Mouse (Mus musculus) yolk sac, embryonic 10.5 days (tissue): ENCODE results near the gene Atl2.
A peak's percentile ranks its signal among the peaks of the same experiment; 100 is the strongest.

Source experiments
- DNase-seq: peaks from one replicate; pipeline ENCODE4 v3.0.0-alpha.2; 2017; ENCODE audit warnings: low spot score

The Atl2 gene

DNA sequence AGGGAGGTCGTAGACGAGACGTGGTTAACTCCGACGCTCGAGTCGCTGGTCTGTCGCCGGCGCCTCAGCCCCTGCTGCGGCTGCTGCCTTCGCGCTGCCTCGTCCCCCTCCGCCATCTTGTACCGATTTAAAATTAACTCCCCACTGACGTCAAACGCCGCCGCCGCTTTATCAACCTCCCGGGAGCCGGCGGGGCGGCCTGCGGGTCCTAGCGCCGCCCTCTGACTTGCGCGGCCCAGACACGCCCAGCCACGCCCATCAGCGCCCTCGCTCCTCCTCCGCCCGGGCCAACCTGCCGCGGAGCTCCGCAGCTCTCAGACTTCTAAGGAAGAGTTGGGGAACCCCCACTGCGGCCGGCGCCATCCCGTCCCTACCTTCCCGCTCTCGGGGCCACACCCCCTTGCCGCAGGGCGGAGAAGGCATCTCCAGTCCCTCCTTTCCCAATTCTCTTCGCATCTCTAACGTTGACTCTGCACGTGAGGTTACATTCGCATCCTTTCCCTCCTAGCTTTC is at the start of gene Atl2:
Gene Atl2 (minus strand): TSS at position 213 of the 513 bp plus-strand sequence.
- DNase-seq, result peak; percentile 95

DNA sequence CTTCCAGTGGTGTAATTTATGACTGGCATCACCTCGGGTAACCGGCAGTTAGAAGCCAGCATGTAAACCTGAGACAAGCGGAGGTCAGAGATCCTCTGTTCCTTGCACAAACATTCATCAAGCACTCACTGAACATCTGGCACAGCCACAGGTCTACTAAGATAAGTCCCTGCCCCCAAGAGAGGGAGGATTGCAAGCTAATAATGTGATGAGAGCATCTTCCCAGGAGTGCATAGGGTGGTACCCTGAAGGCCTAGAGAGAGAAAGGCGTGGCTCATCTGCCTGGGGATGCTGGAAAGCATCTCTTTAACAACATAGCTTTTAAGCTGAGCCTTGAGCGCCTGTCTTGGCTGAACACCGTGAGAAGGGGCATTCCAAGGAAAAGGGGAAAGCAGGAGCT is 48.9 kb upstream of the Atl2 start:
- DNase-seq, result no peak

DNA sequence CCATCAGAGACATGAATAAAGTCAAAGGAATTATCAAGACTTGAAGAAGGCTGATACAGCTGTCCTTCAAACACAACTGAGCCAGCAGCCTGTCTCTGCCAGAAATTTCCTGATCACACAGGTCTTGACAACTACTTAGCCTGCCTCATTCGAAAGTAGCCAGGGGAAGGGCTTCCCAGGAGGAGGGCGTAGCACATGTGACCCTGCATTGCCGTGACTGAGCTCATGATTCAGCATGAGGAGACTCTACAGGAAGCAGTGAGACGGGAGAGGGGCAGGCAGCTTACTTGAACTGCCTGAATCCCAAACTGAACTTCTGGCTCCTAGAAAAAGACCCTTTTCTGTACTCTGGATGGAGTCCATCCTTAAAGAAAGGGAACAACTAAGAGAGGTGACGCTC is 46.5 kb upstream of the Atl2 start:
- no peak for DNase-seq

DNA sequence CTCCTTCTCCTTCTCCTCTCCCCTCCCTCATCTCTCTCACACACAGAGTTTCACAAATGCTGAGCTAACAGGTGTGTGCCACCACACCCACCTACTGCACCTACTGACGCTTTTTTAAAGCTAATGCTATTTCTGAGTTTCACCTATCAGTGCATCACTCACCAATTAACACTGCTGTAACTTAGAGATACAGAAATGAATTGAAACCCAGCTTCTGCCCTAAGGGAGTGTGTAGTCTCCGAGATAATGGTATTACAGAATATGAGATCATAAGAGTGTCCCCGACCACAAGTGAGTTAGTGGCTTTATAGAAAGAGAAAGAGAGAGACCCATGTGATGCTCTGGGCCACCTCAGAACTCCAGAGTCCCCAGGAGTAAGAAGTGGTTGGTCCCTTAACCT is 43.2 kb upstream of the Atl2 start:
- no peak for DNase-seq

DNA sequence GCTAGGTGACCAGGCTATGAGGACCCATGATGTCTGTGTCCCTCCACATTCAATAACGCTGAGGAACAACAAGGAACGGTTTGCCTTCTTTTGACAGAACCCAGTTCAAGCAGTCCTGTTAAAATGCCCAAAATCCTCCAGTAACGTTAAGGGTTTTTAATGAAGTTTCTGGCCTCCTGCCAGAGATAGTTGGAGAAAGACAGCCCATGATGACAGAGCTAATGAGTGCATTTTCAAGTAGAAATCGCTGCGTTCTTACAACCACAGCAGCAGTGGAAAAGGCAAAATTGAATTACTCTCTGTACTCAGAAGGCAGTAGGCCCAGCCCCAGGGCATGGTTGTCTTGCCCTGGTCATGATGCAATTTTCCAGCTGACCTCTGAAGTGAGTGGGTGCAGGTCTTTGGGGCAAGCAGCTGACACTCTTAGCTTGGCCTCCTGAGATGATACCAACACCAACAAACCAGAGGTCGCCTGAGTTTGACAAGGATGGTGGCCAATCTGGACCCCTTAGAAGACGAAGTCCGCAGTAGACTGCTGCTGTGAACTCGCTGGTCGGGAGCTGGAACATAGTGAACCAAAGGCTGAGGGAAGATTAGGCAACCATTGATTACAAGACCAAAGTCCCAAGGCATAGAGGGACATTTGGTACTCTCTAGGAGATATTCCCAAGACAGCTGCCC is 42.1 kb upstream of the Atl2 start:
- DNase-seq, result peak; percentile 27

DNA sequence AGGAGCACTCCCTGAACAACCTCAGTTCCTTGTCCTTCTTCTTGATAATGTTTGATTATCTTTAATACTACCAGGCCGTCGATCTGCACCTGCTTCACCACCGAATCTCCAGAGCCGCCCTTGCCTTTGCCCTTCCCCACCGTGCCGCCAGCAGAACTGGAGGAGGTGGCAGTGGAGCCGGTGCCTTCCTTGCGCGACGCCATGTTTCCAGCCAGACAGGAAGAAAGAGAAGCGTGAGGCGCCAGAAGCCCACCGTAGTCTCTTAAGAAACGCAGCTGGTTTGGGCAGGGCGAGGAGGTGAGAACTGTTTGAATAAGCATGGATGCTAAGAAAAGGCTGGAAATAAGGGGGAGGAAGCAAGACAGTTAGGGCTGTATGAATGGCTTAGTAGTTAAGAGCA is 38.4 kb upstream of the Atl2 start:
- DNase-seq, result no peak

DNA sequence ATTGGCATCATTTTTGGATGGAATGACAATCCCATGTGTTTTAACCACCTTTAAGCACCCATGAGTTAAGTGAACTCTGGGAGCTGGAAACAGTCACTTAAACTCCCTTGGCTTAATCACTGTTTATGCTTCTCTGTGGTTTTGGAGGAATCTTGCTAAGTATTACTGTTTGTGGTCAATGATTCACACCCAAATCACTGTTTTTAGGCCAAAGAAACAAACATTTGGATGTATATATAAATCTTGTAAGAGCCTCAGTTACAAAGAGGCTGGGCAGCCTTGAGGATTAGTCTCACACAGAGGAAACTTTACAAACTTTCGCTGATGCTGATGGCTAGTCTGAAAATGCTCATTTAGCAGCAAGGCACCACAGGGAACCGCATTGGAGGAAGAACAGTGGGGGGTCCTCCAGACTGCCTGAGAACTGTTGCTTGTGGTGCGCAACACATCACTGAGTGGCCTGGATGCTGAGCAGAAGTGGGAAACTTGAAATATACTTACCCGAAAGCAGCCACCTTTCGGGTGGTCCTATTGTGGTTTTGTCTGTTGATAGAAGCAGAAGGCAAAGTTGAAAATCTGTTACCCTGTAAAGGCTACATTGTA is 36.9 kb upstream of the Atl2 start:
- DNase-seq, result no peak

DNA sequence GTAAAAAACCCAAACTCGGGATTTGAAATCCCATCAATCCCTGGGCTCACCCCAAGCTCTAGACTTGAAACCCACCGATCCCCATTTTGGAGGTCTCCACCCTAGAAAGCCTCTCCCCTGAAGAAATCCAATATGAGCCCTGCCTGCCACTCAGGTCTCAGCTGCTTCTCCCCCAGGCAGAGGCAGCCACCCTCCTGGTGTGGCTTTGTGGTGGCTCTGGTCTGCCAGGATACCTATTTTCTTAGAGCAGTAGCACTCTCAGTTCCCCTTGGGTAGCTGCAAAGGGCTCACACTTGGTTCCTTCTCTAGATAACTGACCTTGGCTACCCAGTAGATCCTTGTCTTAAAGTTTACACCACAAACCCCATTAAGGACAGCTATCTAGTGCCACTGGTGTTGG is 31.2 kb upstream of the Atl2 start:
- no peak for DNase-seq

DNA sequence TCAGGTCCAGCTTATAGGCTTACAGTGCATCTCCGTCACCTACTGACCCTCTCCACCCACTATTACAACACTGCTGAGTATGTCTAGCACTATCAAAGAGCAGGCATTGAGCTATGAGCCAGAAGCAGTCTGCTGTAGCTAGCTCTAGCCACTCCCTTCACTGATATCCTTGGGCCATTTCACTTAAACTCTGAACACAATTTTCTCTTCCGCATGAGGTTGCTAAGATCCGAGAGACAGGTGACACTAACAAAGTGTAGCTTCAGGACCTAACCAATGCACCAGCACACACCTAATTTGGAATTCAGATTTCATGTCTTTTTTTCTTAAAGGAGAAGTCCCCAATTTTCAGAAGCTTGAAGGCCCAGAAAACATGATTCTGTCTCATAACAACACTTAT is 30.6 kb upstream of the Atl2 start:
- DNase-seq, result no peak

DNA sequence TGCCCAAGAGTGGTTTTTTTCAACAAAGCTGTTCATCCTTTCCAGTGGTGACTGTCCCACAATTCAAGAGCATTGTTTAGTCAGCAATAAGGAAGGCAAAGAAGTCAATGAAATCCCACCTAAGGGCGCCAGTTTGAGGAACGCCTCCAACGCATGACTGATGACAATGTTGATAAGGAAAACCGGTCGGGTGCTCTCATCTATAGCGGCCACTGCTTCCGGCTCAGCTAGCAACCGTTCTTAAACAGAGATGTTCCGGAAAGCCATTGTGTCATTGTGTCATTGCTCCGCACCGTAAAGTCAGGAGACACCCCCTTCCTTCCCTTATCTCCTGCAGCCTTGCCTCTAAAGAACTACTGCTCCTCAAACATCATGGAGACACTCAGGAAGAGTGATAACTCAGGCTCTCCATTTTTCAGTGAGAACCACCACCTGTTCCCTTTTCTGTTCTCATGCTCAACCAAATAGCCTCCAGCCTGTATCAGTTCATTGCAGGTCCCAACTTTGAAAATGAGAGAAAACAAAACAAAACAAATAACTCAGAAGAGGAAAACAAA is 30.0 kb upstream of the Atl2 start:
- DNase-seq, result no peak

DNA sequence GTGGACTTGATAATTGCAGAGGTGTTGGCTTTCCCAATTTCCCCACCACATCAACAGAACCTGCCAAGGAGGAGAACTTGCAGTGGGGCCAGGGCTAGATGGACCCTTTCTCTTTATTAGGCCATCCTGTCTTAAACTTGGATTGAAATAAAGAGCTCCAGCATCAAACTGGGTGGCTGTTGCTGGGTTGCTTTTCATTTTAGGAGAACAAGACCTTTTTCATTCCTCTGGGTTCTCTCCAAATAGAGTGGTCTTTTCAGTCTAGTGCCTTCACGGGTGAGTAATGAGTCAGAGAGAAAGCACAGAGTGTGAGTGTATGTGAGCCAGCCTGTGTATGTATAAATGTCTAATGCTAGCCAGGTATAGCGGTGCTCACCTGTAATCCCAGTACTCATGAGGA is 24.4 kb upstream of the Atl2 start:
- no peak for DNase-seq

DNA sequence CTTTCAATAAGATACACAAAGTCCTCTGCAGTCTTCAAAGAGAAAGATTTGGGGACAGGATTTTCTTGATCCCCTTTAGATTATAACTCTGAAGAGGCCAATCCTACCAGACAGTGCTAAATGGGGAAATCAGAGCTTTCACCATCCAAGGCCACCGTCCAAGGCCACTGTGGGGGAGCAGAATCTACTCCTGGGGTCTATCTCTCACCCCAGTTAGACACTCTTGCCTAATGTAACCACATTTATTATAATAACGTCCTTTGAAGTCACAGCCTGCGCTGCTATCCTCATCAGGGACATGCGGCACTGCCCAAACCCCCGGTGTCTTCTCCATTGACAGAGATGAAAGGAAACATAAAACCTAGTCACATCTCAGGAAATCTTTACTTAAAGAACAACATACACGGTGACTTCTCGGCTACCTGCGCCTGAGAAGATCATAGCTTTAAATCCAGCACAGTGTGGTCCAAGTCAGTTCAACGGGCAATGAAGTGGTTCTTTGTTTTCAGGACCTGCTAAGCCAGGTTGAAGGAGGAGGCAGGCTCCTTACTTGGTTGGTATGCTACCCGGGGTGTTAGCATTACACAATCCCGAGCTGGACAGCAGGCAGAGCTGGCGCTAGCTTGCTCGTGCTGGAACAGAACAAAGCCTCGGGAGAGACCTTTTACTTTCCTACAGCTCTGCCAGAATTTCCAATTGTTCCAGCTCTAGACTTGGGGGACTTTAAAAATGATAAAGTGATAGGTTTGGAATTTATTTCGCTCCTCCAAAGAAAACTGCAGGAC is 23.8 kb upstream of the Atl2 start:
- DNase-seq, result peak; percentile 24

DNA sequence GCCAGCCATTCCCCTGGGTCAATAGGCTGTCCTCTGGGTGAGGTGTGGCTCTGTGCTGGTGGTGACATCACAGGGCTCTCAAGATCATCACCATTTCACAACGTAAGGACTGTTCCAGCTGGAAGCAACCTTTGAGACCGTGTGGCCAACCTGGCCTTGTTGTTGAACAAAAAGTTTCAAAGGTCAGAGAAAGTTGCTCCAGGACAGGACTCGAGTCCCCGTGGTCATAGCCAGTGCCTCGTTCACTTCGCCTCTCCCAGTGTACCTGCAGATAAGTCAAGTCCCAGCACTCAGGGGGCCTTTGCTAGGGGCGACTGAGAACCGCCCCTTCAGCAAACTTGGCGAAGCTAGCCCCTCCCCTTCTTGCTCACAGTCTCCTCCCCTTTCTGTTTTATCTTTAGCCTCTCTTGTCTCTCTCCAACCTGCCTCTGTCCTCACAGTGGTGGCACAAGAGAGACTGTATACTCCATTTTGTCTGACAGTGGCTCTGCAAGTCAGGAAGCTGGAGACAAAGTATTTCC is 22.6 kb upstream of the Atl2 start:
- DNase-seq, result peak; percentile 90

DNA sequence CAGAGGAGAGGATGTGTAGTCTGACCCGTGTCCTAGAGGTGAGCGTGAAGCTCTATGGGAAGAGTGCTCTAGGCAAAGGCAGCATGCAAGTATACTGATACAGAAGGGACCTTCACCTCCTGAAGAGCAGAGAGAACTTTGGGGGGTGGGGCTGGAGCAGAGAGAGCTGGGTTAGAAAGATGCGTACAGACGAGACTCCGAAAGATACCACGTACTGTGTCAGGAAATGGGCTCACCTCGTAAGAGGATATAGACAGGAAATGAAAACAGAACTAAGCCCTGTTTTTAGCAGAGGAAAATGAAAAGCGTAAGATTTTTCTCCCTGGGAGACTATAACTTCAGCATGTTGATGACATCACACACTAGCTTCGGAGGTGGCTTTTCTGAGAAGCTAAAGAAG is 21.1 kb upstream of the Atl2 start:
- no peak for DNase-seq

DNA sequence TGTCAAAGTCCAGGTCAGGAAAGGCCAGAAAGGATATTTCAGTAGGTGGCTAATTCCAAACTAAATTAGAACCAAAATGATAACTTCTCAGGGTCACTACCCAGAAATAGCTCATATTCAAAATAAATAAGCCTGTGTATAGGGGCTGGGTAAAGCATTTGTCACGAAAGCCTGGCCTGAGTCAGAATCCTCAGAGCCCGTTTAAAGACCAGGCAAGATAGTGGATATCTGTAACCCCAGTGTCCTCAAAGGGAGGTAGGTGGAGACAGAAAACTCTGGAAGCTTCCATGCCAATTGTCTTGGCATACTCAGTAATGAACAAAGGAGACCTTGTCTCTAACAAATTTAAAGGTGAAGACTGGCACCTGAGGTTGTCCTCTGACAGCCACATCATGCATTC is 16.3 kb upstream of the Atl2 start:
- DNase-seq, result no peak

DNA sequence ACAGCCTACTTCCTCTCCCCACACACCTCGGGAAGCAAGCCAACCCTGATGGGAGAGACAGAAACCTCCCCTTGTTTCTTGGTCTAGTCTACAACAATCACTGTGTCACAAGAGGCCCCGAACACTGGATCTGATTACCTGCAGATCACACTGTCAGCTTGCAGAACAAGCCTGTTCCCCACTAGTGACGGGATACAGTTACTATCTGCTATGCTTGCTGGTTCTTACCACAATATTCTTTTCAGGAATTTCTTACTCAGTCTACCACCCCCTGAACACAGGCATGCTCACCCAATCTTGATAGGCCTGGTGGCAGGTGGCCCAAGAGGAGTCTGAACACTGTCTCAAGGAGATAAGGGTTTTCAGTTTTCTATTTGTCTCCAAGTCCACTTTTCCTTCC is 15.8 kb upstream of the Atl2 start:
- no peak for DNase-seq

DNA sequence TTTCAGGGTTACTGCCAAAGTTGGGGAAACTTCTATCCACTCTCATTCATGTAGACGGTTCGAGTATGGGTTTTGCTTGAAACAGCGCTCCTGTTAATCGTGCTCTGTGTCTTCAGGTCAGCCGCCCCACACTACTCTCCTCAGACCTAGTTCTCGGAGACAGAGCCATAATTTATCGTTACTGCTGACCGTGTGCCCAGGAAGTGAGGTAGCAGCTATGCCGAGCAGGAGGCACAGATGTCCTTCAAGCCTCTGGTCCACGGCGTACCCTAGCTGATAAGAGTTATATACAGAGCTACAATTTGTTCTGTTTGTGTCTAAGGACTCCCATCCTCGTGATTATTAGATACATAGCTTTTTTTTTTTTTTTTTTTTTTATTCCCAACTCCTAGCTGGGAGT is 13.6 kb upstream of the Atl2 start:
- no peak for DNase-seq

DNA sequence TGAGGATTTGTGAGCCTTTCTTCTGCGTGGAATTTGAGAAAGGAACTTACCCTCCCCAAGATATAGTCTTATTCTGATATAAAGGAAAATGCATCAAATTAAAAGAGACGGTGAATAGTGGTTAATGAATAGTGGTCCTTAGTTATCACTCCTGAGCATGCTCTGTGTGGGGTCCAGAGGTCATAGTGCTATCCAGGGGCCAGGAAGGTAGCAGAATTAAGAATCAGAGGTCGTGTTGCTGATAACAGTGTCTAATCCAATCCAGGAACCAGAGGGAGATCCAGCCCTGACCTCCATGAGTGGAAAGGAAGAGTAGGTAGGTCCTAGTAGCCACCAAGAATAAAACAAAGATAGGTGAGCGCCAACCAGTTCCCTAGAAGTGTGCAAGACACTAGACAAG is 11.8 kb upstream of the Atl2 start:
- peak; percentile 15 for DNase-seq

DNA sequence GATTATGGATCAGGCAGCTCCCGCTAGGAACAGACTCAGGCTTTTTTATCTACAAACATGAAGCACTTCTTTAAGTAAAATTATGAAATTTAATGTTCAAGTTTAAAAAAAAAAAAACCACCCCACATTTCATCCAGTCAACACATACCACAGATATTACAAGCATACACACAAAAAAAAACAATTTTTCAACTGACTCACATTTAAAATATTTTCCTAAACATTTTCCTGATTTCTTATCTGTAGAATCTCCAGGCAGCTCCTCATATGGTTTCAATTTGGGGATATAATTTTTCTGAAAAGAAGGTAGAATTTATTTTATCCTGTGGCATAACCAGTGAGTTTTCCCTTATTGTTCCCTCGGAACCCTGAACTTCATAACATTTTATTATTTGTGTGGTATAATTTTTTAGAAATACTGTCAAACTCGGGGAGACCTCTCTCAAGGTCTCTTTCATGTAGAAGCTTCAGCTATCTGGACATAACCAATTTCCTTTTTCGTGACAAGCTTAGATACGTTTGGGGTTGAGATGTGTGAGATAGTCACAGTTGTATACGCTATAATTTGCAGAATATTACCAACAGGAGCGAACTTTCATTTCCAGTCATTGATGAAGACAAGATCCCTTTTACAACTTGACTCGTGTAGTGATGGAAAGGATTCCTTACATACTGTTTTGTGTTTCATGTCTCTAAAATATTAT is 11.0 kb upstream of the Atl2 start:
- DNase-seq, result no peak

DNA sequence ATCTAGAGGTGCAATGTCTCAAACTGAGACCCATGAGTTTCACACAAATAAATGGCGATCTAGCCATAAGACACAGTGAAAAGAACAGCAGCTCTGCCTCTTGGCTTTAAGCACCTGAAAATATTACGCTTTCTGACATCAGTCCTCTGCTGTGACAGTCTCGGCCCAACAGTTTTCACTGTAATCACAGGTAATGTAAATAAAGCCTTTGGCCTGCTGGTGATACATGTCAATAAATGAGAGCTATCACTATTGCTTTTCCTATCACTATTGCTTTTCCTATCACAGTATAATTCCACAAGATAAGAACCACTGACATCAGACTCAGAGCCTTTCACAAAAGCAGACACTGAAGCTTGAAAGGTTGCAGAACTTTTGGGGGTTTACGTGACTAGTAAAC is 8.7 kb upstream of the Atl2 start:
- no peak for DNase-seq

DNA sequence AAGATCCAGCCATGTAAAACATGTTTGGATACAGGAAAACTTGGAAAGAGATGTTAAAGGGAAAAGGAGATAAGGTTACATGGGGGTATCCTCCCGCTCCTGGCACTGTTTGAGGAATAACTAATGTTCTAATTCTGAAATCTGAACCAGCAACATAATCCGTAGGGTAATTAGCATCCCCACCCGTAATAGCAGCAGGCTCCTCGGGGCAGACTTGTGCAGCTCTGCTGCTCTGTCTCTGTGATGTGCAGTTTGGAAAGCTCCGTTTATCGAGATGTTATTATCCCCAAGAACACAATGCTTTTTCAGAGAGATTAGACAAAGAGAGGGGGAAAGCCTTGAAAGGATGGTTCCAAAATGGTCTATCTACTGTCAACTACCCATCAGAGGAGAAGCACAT is 5.3 kb upstream of the Atl2 start:
- DNase-seq, result no peak

DNA sequence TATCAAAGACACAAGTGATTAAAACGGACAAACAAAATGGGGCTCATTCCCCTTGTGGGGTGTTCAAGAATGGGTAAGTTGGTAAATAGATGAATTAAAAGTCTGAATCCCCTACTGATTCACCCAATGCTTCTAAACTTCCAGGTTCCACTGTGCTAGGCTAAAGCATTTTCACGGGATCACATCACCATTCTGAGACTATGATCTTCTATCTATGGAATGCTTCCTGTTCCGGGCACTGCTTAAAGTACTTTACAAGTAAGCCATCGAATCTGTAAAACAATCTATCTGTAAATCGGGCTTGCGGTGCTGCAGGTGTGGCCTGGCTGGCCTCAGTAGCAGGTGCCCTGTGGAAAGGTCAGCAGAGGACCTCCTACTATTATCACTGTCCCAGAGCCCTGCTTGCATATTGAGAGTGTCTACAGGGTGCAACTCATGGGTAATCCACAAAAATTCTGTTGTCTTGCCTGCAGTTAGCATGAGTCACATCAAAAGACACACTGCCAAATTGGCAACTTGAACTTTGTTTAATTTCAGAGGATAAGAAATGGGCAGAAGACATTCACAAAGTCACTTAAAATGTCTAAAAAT is 2.3 kb upstream of the Atl2 start:
- no peak for DNase-seq
